Mouse (Mus musculus): ENCODE data around the gene Limd2. TPM values are rescaled to one million over a fixed set of nuclear protein-coding genes. Genes with fewer than 3 reads are reported as not detected.
A peak's percentile ranks its signal among the peaks of the same experiment; 100 is the strongest.
"Not testable (repeated sequence)": the region's sequence is repeated elsewhere in the genome, so short reads cannot be mapped to it uniquely, and the experiment has no call there.

Gene Limd2
- polyA plus RNA-seq, 1 experiment: 164 TPM

DNA sequence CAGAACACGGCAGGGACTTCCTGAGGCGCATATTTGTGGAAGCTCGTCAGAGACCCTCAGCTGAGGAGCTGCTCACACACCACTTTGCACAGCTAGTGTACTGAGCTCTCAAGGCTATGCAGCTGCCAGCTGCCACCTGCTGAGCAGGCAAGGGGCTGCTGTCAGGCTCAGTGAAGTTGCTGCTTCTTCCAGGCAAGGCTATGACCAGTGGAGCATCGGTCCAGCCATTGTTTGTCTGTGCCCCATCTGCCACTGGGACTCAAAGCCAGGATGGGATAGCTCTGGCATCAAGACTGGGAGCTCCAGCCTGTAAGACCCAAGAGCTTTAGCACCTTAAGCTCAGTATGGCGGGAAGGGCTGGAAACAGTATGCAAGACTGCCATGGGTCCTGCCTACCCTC, 6.6 kb downstream of the Limd2 start:
- Histone ChIP-seq H3K4me3 (ENCODE audit: insufficient read depth, low read depth, low read length) (no peak overlapping the region), H3K27ac (ENCODE audit: insufficient read depth, low read depth, low read length) (peak overlapping the region; percentile 14; the same call in 1 of the 2 replicates), H3K4me1 (ENCODE audit: control insufficient read depth, insufficient read depth, low read length) (peaks cover 37% of the 10 kb centered on the region)
- WGBS: 43% methylated on average over 5 of the region's 5 CpGs
- TF ChIP-seq CTCF (IDR thresholded peaks at IDR 0.05; ENCODE audit: insufficient read depth, low read depth, low read length) (no peak), POLR2A (IDR thresholded peaks at IDR 0.05; ENCODE audit: insufficient read depth, low read depth, low read length) (no peak)

DNA sequence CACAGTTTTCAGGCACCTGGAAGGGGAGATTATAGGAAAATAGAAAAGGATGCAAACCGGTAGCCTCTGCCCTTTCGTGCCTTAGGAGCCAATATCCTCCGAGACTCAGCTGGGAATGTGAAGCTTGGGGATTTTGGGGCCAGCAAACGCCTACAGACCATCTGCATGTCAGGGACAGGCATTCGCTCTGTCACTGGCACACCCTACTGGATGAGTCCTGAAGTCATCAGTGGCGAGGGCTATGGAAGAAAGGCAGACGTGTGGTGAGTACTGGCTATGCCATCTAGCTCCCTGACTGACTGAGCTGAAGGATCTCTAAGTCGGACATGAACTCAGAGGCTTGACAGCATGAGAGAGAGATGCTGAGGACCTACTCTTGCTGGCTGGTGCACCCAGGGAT, 8.5 kb downstream of the Limd2 start:
- 55% methylated on average over 8 of the region's 8 CpGs for WGBS

DNA sequence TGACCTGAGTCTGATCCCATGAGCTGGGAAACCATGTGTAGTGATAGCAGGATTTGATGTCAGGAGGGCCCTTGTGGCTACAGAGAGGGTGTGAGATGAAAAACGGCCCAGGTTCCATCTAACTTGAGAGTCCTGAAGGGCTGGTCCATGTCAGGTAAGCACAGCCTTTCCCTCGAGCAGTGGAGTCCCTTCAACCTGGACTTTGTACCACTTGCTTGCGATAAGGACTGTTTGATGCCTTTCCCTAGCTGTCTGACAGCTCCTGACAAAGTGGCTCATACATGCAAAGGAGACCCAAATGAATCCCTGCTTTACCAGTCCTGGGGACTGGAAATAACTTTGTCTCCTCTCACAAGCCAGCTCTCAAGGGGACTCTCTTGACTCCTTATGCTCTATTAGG, 9.4 kb downstream of the Limd2 start:
- H3K4me3 ChIP-seq (ENCODE audit: insufficient read depth, low read depth, low read length): no peak overlapping the region
- no peak overlapping the region for H3K27ac ChIP-seq (ENCODE audit: insufficient read depth, low read depth, low read length)
- 93% methylated on average over 3 of the region's 3 CpGs for WGBS
- peaks cover 20% of the 10 kb centered on the region for H3K4me1 ChIP-seq (ENCODE audit: control insufficient read depth, insufficient read depth, low read length)
- no peak for TF ChIP-seq POLR2A (IDR thresholded peaks at IDR 0.05; ENCODE audit: insufficient read depth, low read depth, low read length)
- no peak for TF ChIP-seq CTCF (IDR thresholded peaks at IDR 0.05; ENCODE audit: insufficient read depth, low read depth, low read length)

More for the DNA sequence above, 8.5 kb downstream of the Limd2 start:
- no peak overlapping the region for H3K27ac ChIP-seq (ENCODE audit: insufficient read depth, low read depth, low read length)
- no peak overlapping the region for H3K4me3 ChIP-seq (ENCODE audit: insufficient read depth, low read depth, low read length)
- no peak for TF ChIP-seq CTCF (IDR thresholded peaks at IDR 0.05; ENCODE audit: insufficient read depth, low read depth, low read length)
- TF ChIP-seq POLR2A (IDR thresholded peaks at IDR 0.05; ENCODE audit: insufficient read depth, low read depth, low read length): no peak
- peaks cover 28% of the 10 kb centered on the region for H3K4me1 ChIP-seq (ENCODE audit: control insufficient read depth, insufficient read depth, low read length)

DNA sequence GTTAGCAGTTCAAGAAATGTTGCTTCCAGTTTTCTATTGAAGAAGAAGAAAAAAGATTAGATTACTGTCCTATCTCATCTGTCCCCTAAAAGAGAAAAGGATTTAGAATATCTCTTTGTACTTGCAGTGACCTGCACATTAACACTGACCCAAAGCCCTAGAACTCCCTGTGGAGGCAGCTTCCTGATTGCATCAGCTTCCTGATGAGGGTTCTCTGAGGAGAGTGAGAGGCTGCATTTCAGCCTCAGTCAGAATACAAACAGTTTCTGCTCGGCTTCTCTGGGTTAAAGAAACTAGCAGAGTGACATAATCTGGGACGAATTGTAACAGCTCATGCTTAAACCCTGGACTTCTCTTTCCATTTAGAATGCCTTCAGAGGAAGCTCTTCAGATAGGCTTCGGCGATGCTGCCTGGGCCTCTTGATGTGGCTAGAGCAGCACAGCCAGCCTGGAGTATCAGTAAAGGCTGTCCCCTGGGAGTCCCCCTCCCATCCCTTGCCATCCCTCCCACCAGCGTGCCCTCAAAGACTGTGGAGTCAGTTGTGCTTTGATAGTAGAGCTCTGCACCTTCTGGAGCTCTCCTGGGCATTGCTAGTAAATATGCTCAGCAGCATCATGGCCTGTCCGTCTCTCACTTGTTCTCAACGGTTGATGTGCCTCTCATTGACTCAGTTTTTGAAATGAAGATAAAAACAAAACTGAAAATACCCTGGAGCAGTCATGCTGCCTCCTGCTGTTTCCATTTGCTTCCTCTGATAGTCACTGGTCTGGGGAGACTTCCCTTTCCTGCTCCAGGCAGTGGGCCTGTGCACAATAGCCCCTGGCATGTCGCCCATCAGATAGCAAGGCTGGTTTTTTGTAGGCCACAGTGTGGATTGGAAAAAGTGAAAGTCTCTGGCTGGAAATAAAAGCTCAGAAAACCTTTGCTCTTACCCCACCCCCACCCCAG, 25.8 kb downstream of the Limd2 start:
- peak overlapping the region; percentile 32 for H3K27ac ChIP-seq (ENCODE audit: insufficient read depth, low read depth, low read length)
- 24% methylated on average over 8 of the region's 8 CpGs for WGBS
- TF ChIP-seq CTCF (IDR thresholded peaks at IDR 0.05; ENCODE audit: insufficient read depth, low read depth, low read length) (no peak), POLR2A (IDR thresholded peaks at IDR 0.05; ENCODE audit: insufficient read depth, low read depth, low read length) (no peak)
- peaks cover 2% of the 10 kb centered on the region; the same call in 1 of the 2 replicates for H3K4me1 ChIP-seq (ENCODE audit: control insufficient read depth, insufficient read depth, low read length)
- no peak overlapping the region for H3K4me3 ChIP-seq (ENCODE audit: insufficient read depth, low read depth, low read length)

DNA sequence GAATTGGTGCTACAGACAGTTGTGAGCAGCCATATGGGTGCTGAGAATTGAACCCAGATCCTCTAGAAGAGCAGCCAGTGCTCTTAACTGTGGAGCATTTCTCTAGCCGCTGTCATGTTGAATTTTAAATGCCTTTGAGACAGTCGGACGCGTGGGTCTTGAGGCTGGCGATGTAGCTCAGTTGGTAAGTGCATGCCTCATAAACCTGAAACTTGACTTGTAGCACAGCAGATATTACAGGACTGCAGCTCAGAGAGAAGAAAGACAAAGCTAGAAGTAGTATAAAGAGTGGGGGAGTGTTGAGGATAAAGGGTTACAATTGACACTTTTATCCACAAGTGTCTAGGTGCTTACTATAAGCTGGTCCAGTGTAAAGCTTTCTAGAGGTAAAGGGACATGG, 28.1 kb downstream of the Limd2 start:
- H3K27ac ChIP-seq (ENCODE audit: insufficient read depth, low read depth, low read length): no peak overlapping the region
- WGBS: 93% methylated on average over 5 of the region's 5 CpGs
- TF ChIP-seq CTCF (IDR thresholded peaks at IDR 0.05; ENCODE audit: insufficient read depth, low read depth, low read length) (no peak), POLR2A (IDR thresholded peaks at IDR 0.05; ENCODE audit: insufficient read depth, low read depth, low read length) (no peak)
- no peak overlapping the region for H3K4me3 ChIP-seq (ENCODE audit: insufficient read depth, low read depth, low read length)
- H3K4me1 ChIP-seq (ENCODE audit: control insufficient read depth, insufficient read depth, low read length): peaks cover 2% of the 10 kb centered on the region; the same call in 1 of the 2 replicates

DNA sequence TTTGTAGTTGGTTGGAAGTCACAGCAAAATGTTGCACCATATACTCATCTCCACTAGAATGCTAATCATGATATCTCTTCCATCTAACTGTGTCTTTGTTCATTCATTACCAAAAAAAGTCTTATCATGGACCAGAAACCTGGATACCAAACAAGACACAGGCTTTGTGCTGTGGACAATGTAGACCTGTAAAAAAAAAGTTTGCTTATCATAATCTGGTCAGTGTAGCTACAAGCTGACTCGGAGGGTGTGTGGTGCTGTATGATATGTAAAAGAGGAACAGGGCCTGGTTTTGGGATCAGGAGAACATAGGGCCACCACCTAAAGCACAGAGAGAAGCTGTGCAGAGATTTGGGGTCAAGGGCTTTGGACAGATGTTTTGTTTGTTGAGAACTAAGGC, 31.2 kb downstream of the Limd2 start:
- Histone ChIP-seq H3K27ac (ENCODE audit: insufficient read depth, low read depth, low read length) (no peak overlapping the region), H3K4me1 (ENCODE audit: control insufficient read depth, insufficient read depth, low read length) (no peaks in the 10 kb centered on the region), H3K4me3 (ENCODE audit: insufficient read depth, low read depth, low read length) (no peak overlapping the region)
- 95% methylated on average over 1 of the region's 1 CpGs for WGBS
- no peak for TF ChIP-seq CTCF (IDR thresholded peaks at IDR 0.05; ENCODE audit: insufficient read depth, low read depth, low read length)
- TF ChIP-seq POLR2A (IDR thresholded peaks at IDR 0.05; ENCODE audit: insufficient read depth, low read depth, low read length): no peak

DNA sequence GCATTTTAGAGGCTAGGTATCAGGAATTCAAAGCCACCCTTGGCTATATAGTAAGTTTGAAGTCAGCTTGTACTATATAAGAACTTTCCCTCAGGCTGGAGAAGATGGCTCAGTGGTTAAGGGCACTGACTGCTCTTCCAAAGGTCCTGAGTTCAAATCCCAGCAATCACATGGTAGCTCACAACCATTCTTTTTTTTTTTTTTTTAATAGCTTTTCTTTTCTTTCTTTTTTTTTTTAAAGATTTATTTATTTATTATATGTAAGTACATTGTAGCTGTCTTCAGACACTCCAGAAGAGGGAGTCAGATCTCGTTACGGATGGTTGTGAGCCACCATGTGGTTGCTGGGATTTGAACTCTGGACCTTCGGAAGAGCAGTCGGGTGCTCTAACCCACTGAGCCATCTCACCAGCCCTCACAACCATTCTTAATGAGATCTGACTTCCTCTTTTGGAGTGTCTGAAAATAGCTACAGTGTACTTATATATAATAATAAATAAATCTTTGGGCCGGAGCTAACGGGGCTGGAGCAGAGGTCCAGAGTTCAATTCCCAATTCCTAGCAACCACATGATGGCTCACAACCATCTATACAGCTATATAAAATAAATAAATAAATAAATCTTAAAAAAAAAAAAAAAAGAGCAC, 33.8 kb downstream of the Limd2 start:
- not testable (repeated sequence) for H3K27ac ChIP-seq (ENCODE audit: insufficient read depth, low read depth, low read length); H3K4me3 ChIP-seq (ENCODE audit: insufficient read depth, low read depth, low read length)
- WGBS: 97% methylated on average over 6 of the region's 6 CpGs

DNA sequence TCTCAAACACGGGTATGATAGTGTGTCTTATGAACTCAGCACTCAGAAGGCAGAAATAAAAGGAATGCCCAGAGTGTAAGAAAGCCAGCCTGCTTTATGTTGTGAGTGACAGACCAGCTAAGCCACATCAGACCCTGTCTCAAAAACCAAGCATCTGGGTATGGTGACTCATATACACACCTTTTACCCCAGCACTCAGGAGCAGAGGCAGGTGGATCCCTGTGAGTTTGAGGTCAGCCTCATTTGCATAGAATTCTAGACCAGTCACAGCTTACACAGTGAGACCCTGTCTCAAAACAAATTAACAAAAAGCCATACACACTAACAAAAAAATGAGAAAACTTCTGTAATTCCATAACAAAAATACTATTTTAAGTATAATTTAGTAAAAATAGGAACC, 34.8 kb downstream of the Limd2 start:
- no peak overlapping the region for H3K27ac ChIP-seq (ENCODE audit: insufficient read depth, low read depth, low read length)
- 76% methylated on average over 1 of the region's 1 CpGs for WGBS

More for the DNA sequence above, 33.8 kb downstream of the Limd2 start:
- H3K4me1 ChIP-seq (ENCODE audit: control insufficient read depth, insufficient read depth, low read length): not testable (repeated sequence)

DNA sequence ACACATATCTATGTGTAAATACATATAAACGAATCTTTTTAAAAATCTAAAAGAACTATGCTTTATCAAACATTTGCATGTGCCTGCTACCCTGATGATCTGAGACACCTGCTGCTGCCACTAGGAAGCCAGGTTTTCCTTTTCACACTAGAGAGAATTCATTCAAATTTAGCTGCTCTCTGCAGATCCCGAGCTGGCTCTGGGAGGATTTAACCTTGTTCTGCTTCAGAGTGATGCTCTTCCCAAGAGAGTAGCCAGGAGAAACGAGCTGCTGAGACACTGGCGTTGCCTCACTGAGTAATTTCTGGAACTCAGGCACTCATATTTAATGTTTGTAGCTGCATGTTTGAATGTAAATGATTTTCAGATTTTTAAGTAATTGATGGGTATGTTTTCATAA, 35.9 kb downstream of the Limd2 start:
- 72% methylated on average over 4 of the region's 4 CpGs for WGBS
- no peak for TF ChIP-seq POLR2A (IDR thresholded peaks at IDR 0.05; ENCODE audit: insufficient read depth, low read depth, low read length)
- TF ChIP-seq CTCF (IDR thresholded peaks at IDR 0.05; ENCODE audit: insufficient read depth, low read depth, low read length): no peak

More for the DNA sequence above, 34.8 kb downstream of the Limd2 start:
- TF ChIP-seq POLR2A (IDR thresholded peaks at IDR 0.05; ENCODE audit: insufficient read depth, low read depth, low read length): no peak
- TF ChIP-seq CTCF (IDR thresholded peaks at IDR 0.05; ENCODE audit: insufficient read depth, low read depth, low read length): no peak
- no peak overlapping the region for H3K4me3 ChIP-seq (ENCODE audit: insufficient read depth, low read depth, low read length)
- no peaks in the 10 kb centered on the region for H3K4me1 ChIP-seq (ENCODE audit: control insufficient read depth, insufficient read depth, low read length)

More for the DNA sequence above, 35.9 kb downstream of the Limd2 start:
- H3K27ac ChIP-seq (ENCODE audit: insufficient read depth, low read depth, low read length): no peak overlapping the region
- H3K4me1 ChIP-seq (ENCODE audit: control insufficient read depth, insufficient read depth, low read length): no peaks in the 10 kb centered on the region
- H3K4me3 ChIP-seq (ENCODE audit: insufficient read depth, low read depth, low read length): no peak overlapping the region

Measured in olfactory bulb, adult 2 months (tissue).